Mouse (Mus musculus): ENCODE results near the gene Ctf2. TPM values are rescaled to one million over a fixed set of nuclear protein-coding genes. Genes with fewer than 3 reads are reported as not detected.

The Ctf2 gene
- total and polyA plus RNA-seq, 2 experiments, result not detected

DNA sequence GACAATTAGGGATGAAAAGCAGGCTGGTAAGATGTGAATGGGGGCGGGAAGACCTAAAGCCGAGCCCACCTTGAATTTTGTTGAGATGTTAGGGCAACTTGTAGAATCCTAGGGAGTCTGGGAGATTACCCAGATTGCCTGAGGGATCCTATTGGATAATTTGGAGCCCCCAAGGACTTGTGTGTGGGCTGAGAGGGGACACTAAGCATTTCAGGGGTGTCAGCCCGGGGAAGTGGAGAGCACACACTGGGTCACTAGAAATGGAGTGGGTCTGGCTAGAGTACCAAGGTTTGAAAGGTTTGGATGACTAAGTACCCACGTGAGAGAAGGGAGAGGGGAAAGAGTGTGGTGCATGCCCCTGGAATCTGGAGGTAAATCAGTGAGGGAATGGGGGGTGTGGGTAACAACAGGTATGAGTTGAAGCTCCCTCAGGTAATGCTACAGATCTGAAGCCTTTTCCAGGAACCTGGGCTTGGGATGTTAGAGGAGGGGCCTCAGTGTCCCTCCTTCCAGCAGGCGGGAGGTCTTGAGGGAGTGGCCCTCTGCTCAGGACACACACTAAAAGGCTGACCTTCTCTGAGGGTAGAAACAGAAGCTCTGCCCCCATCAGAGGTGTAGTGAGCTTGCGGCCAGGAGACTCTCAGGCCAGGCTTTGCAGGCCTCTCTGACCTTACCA, 15.7 kb upstream of the Ctf2 start:
- Histone ChIP-seq H3K4me3 (ENCODE audit: insufficient read depth, low read depth, low read length) (no peak overlapping the region), H3K27ac (replicated peaks; ENCODE audit: insufficient read depth, low read depth, low read length) (no peak overlapping the region), H3K36me3 (ENCODE audit: control insufficient read depth, insufficient read depth, low read length) (peaks cover 5% of the 10 kb centered on the region; the same call in 1 of the 2 replicates), H3K79me2 (ENCODE audit: control insufficient read depth, insufficient read depth, low read length) (no peaks in the 10 kb centered on the region), H3K9ac (ENCODE audit: low read depth, low read length) (no peak overlapping the region), H3K4me1 (ENCODE audit: control insufficient read depth, insufficient read depth, low read length) (peaks cover 2% of the 10 kb centered on the region; the same call in 1 of the 2 replicates), H3K27me3 (ENCODE audit: control insufficient read depth, insufficient read depth, low read length) (no peaks in the 10 kb centered on the region)
- no peak for TF ChIP-seq CTCF (IDR thresholded peaks at IDR 0.05; ENCODE audit: low read depth, low read length)
- TF ChIP-seq POLR2A (IDR thresholded peaks at IDR 0.05; ENCODE audit: extremely low read depth, insufficient read depth, low read length), result no peak
- 89% methylated on average over 6 of the region's 6 CpGs for WGBS
- no peak for DNase-seq (ENCODE audit: extremely low read depth, low read depth, low spot score)

DNA sequence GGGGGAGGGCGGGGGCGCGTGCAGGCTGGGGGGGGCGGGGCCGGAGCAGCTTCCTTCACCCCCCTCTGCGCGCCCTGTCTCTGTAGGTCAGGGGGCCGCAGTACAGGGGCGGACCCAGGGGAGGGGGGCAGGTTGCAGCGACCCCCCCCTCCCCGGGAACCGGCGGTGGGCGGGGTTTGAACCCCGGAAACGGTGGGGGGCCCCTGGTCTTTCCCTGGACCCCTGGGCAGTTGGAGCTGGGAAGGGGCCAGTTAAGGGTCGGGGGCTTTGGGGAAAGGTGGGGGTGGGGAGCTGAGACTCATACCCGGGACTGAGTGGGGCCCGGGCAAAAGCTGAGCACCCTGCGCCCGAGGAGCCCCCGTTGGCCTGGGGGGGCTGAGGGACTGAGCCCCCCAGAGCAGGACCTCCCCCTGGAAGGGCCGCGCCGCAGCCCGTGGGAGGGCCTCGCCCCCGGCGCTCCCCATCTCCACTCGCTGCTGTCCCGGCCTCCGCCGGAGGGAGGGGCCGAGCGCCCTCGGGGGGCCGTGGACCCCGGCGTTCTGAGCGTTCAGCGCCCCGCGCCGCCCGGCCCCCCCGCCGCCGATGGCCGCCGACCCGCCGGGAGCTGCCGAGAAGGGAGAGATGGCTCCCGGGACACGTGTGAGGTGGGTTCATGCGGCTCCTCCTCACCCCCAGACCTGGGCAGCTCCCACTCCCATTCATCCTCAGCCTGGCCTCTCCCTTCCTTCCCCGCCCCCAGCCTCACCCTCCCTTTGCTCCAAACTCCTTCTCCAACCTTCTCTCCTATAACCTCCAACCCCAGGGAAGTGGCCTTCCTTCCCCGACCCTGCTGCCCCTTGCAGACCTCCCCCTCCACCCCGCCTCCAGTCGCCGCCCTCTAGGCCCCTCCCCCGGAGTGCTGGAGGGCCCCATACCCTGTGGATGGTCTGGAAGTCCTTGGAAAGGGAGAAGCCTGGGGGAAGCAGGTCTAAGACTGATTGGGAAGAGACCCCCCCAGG, 14.8 kb upstream of the Ctf2 start:
- DNase-seq (ENCODE audit: extremely low read depth, low read depth, low spot score), result no peak
- H3K36me3 ChIP-seq (ENCODE audit: control insufficient read depth, insufficient read depth, low read length), result peaks cover 3% of the 10 kb centered on the region; the same call in 1 of the 2 replicates
- no peak overlapping the region for H3K27ac ChIP-seq (replicated peaks; ENCODE audit: insufficient read depth, low read depth, low read length)
- peak overlapping the region; percentile 52 for H3K9ac ChIP-seq (ENCODE audit: low read depth, low read length)
- TF ChIP-seq POLR2A (IDR thresholded peaks at IDR 0.05; ENCODE audit: extremely low read depth, insufficient read depth, low read length) (no peak), CTCF (IDR thresholded peaks at IDR 0.05; ENCODE audit: low read depth, low read length) (no peak)
- peak overlapping the region; percentile 69; the same call in 1 of the 2 replicates for H3K4me3 ChIP-seq (ENCODE audit: insufficient read depth, low read depth, low read length)
- WGBS, result 9% methylated on average over 61 of the region's 62 CpGs
- no peaks in the 10 kb centered on the region for H3K79me2 ChIP-seq (ENCODE audit: control insufficient read depth, insufficient read depth, low read length)
- peaks cover 2% of the 10 kb centered on the region; the same call in 1 of the 2 replicates for H3K4me1 ChIP-seq (ENCODE audit: control insufficient read depth, insufficient read depth, low read length)
- no peaks in the 10 kb centered on the region for H3K27me3 ChIP-seq (ENCODE audit: control insufficient read depth, insufficient read depth, low read length)

DNA sequence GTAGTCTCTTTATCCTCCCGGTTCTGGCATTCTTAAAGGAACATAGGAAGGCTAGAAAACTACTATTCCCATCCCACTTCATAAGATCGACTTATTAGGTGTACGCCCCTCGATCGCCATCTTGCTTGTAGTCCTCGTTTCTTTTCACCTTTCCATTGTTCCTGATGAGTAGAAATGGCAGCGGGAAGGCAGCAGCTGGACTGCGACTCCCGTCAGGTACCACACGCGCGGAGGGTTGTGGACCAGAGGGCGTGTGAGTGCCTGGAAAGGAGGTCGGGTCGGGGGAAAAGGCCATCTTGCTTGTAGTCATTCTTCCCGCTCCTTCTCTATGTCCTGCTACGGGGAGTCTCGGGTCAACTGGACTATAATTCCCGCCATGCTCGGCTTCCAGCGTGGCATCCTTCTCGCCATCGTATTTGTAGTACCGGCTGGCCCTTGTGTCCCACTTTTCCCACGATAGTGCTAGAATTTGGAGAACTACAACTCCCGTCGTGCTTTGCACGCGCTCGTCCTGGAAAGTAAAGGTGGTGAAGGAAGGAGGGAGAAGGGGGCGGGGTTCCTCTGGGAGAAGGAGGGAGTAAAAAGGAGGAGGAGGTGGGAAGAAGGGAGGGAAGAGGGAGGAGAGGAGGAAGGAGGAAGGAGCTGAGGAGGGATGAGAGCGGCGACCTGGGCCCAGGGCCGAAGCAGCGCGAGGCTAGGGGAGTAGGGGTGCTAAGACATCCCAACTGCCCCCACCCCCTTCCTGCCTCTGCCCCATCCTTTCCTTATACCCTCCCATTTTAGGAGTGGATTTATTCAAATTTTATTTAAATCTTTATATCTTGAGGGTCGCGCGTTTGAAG, 13.9 kb upstream of the Ctf2 start:
- Histone ChIP-seq H3K36me3 (ENCODE audit: control insufficient read depth, insufficient read depth, low read length) (no peaks in the 10 kb centered on the region; the same call in 1 of the 2 replicates), H3K4me1 (ENCODE audit: control insufficient read depth, insufficient read depth, low read length) (peaks cover 2% of the 10 kb centered on the region; the same call in 1 of the 2 replicates), H3K27me3 (ENCODE audit: control insufficient read depth, insufficient read depth, low read length) (no peaks in the 10 kb centered on the region), H3K4me3 (ENCODE audit: insufficient read depth, low read depth, low read length) (peak overlapping the region; percentile 69), H3K27ac (replicated peaks; ENCODE audit: insufficient read depth, low read depth, low read length) (peak overlapping the region; percentile 36; the same call in 1 of the 2 replicates), H3K79me2 (ENCODE audit: control insufficient read depth, insufficient read depth, low read length) (no peaks in the 10 kb centered on the region), H3K9ac (ENCODE audit: low read depth, low read length) (peak overlapping the region; percentile 34; the same call in 1 of the 2 replicates)
- under 1% methylated on average over 39 of the region's 39 CpGs for WGBS
- peak; percentile 100 for DNase-seq (ENCODE audit: extremely low read depth, low read depth, low spot score)
- TF ChIP-seq CTCF (IDR thresholded peaks at IDR 0.05; ENCODE audit: low read depth, low read length) (no peak), POLR2A (IDR thresholded peaks at IDR 0.05; ENCODE audit: extremely low read depth, insufficient read depth, low read length) (no peak)

DNA sequence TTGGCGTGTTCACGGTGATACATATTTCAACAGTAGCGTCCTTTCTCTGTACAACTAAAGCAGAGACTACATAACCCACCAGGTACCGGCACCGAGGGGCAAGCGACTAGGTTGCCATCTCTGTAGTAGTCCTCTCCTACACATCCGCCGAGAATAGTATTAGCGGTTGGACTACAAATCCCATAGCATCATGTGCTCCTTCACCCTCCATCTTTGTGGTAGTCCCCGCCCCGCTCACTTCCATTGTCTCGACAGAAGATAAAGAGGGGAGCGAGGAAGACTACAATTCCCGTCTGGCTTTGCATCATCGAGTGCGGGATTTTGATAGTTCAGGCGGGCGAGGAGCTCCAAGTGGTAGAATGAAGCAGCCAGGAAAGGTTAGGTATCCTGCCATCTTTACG, 13.3 kb upstream of the Ctf2 start:
- peak overlapping the region; percentile 65 for H3K9ac ChIP-seq (ENCODE audit: low read depth, low read length)
- peak; percentile 97 for DNase-seq (ENCODE audit: extremely low read depth, low read depth, low spot score)
- H3K36me3 ChIP-seq (ENCODE audit: control insufficient read depth, insufficient read depth, low read length), result no peaks in the 10 kb centered on the region
- H3K79me2 ChIP-seq (ENCODE audit: control insufficient read depth, insufficient read depth, low read length), result no peaks in the 10 kb centered on the region
- peak overlapping the region; percentile 82 for H3K27ac ChIP-seq (replicated peaks; ENCODE audit: insufficient read depth, low read depth, low read length)
- no peaks in the 10 kb centered on the region for H3K27me3 ChIP-seq (ENCODE audit: control insufficient read depth, insufficient read depth, low read length)
- peak overlapping the region; percentile 78 for H3K4me3 ChIP-seq (ENCODE audit: insufficient read depth, low read depth, low read length)
- TF ChIP-seq POLR2A (IDR thresholded peaks at IDR 0.05; ENCODE audit: extremely low read depth, insufficient read depth, low read length), result no peak
- TF ChIP-seq CTCF (IDR thresholded peaks at IDR 0.05; ENCODE audit: low read depth, low read length), result no peak
- WGBS, result under 1% methylated on average over 19 of the region's 19 CpGs
- H3K4me1 ChIP-seq (ENCODE audit: control insufficient read depth, insufficient read depth, low read length), result peaks cover 2% of the 10 kb centered on the region; the same call in 1 of the 2 replicates

DNA sequence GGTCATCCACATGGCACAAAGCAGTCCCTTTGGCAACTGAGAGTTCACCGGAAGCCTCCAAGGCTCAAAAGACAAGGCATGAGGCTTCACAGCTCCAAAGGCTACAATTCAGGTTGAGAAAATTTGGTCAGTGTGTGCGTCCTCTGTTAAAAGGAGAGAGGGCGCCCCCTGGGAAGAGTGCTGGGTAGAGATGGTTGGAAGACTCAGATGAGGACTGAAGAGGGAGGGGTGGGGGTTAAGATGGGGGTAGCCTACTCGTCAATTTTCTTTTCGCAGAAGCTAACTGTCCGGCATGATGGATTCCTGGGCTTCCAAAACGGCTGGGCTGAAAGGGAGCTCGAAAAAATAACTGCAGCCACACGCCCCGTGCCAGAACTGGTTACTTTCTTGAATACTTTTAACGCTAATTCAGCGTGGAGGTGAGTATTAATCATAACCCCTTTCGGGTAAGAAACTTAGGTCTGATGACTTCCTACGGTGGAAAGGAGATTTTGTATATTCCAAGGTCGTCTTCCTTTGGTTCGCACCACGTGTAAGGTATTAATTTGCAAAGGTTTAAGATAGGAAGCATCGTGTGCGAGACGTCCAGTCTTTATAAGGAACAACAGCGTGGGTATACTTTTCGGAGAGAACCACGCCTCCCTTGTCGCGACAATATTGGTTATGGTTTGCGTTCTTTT, 12.5 kb upstream of the Ctf2 start, which contains the start of gene Fbxl19:
Gene Fbxl19, plus strand, starts transcription at position 178 of the 680 bp plus-strand sequence.
- peak within 1 kb of the TSS; percentile 78 for H3K4me3 ChIP-seq (ENCODE audit: insufficient read depth, low read depth, low read length)
- no peaks in the 10 kb centered on the region for H3K36me3 ChIP-seq (ENCODE audit: control insufficient read depth, insufficient read depth, low read length)
- peak within 1 kb of the TSS; percentile 65 for H3K9ac ChIP-seq (ENCODE audit: low read depth, low read length)
- H3K27ac ChIP-seq (replicated peaks; ENCODE audit: insufficient read depth, low read depth, low read length), result peak within 1 kb of the TSS; percentile 82
- under 1% methylated on average over 26 of the region's 26 CpGs for WGBS
- TF ChIP-seq POLR2A (IDR thresholded peaks at IDR 0.05; ENCODE audit: extremely low read depth, insufficient read depth, low read length) (no peak), CTCF (IDR thresholded peaks at IDR 0.05; ENCODE audit: low read depth, low read length) (peak; percentile 40; the same call in 1 of the 2 replicates)
- peak; percentile 66 for DNase-seq (ENCODE audit: extremely low read depth, low read depth, low spot score)
- no peaks in the 10 kb centered on the region for H3K27me3 ChIP-seq (ENCODE audit: control insufficient read depth, insufficient read depth, low read length)
- peaks cover 2% of the 10 kb centered on the region; the same call in 1 of the 2 replicates for H3K4me1 ChIP-seq (ENCODE audit: control insufficient read depth, insufficient read depth, low read length)
- H3K79me2 ChIP-seq (ENCODE audit: control insufficient read depth, insufficient read depth, low read length), result no peaks in the 10 kb centered on the region
